Mouse (Mus musculus) midbrain, embryonic 11.5 days (tissue): ENCODE measurements around the gene Chst1. TPM values are rescaled to one million over a fixed set of nuclear protein-coding genes. Genes with fewer than 3 reads are reported as not detected.

Source experiments
- ATAC-seq: fragments of 200-750 bp; cut with Nextera tagmentation; 2 replicates; pipeline ENCODE4 v1.8.0; 2017; ENCODE audit warnings: moderate TSS enrichment, moderate library complexity; ENCODE audit not compliant: low FRiP score
- DNase-seq: peaks from one replicate; pipeline ENCODE4 v3.0.0; 2015; ENCODE audit warnings: low spot score; ENCODE audit errors: missing footprints
- H3K27ac ChIP-seq: fragments of 300-500 bp; sonication (generic); 2 replicates; pipeline ENCODE4 v1.5.1; 2014; ENCODE audit warnings: low read depth, low read length
- H3K27me3 ChIP-seq: fragments of 300-500 bp; sonication (generic); 2 replicates; pipeline ENCODE4 v1.6.1; 2014; ENCODE audit warnings: mild to moderate bottlenecking, low read length, moderate library complexity, mixed read lengths; ENCODE audit not compliant: control insufficient read depth, insufficient read depth
- H3K36me3 ChIP-seq: fragments of 300-500 bp; sonication (generic); 2 replicates; pipeline ENCODE4 v1.6.1; 2014; ENCODE audit warnings: mild to moderate bottlenecking, low read length, moderate library complexity, mixed read lengths; ENCODE audit not compliant: control insufficient read depth, insufficient read depth
- H3K4me1 ChIP-seq: fragments of 300-500 bp; sonication (generic); 2 replicates; pipeline ENCODE4 v1.6.1; 2014; ENCODE audit warnings: low read length; ENCODE audit not compliant: control insufficient read depth, insufficient read depth
- H3K4me2 ChIP-seq: fragments of 300-500 bp; sonication (generic); 2 replicates; pipeline ENCODE4 v1.6.1; 2014; ENCODE audit warnings: mild to moderate bottlenecking, moderate library complexity
- H3K4me3 ChIP-seq: fragments of 300-500 bp; sonication (generic); 2 replicates; pipeline ENCODE4 v1.5.1; 2014; ENCODE audit warnings: low read depth, low read length
- H3K9ac ChIP-seq: fragments of 300-500 bp; sonication (generic); 2 replicates; pipeline ENCODE4 v1.6.1; 2014; ENCODE audit warnings: low read length
- H3K9me3 ChIP-seq: fragments of 300-500 bp; sonication (generic); 2 replicates; pipeline ENCODE4 v1.6.1; 2016; ENCODE audit warnings: low read length; ENCODE audit not compliant: control insufficient read depth
- WGBS: fragments of 180-500 bp; shearing (Covaris S2); extraction: QIAGEN DNeasy Blood & Tissue Kit; methylation state at CpG from one replicate; pipeline ENCODE4 v1.1.7; 2014; 5-methylcytosine and 5-hydroxymethylcytosine counted together
- microRNA-seq: library from miRNA; unstranded; fragments of <30 nt; microRNA quantifications from one replicate; pipeline ENCODE4, GENCODE M21; 2017
- polyA plus RNA-seq: library from polyadenylated mRNA; unstranded; fragments of >200 nt; fragmentation: Nextera tagmentation; extraction: Ambion mirVana; gene quantifications from 2 replicates; pipeline ENCODE4 v1.2.1, GENCODE M21; 2014

Gene Chst1
- polyA plus RNA-seq, 1 experiment from 2014 or later, result 4.3 TPM

- Histone ChIP-seq H3K9ac (no peak overlapping the region), H3K4me3 (no peak overlapping the region), H3K36me3 (no peaks in the 10 kb centered on the region), H3K9me3 (no peaks in the 10 kb centered on the region), H3K27me3 (no peaks in the 10 kb centered on the region), H3K27ac (no peak overlapping the region), H3K4me2 (no peak overlapping the region), H3K4me1 (peaks cover 7% of the 10 kb centered on the region)
- no peak for ATAC-seq
- 79% methylated on average over 2 of the region's 2 CpGs for WGBS
- no peak for DNase-seq
Measured at GRCm38 (mm10) chr2:92657189-92657588, 57.7 kb downstream of the Chst1 start.

- Histone ChIP-seq H3K4me1 (peaks cover 7% of the 10 kb centered on the region), H3K9ac (no peak overlapping the region), H3K9me3 (no peaks in the 10 kb centered on the region), H3K27ac (no peak overlapping the region), H3K4me3 (no peak overlapping the region), H3K27me3 (no peaks in the 10 kb centered on the region), H3K36me3 (no peaks in the 10 kb centered on the region), H3K4me2 (no peak overlapping the region)
- peak; percentile 58; the same call in 1 of the 2 replicates for ATAC-seq
- WGBS, result 42% methylated on average over 1 of the region's 1 CpGs
- no peak for DNase-seq
Measured at GRCm38 (mm10) chr2:92658293-92659150, 59.0 kb downstream of the Chst1 start.

GRCm38 (mm10) chr2:92659491-92660035 is 60.1 kb downstream of the Chst1 start:
- no peak overlapping the region for H3K27ac ChIP-seq
- no peak overlapping the region for H3K4me2 ChIP-seq
- no peaks in the 10 kb centered on the region for H3K9me3 ChIP-seq
- DNase-seq, result no peak
- peaks cover 7% of the 10 kb centered on the region for H3K4me1 ChIP-seq
- no peak overlapping the region for H3K9ac ChIP-seq
- H3K27me3 ChIP-seq, result no peaks in the 10 kb centered on the region
- no peaks in the 10 kb centered on the region for H3K36me3 ChIP-seq
- WGBS, result 72% methylated on average over 7 of the region's 7 CpGs
- no peak for ATAC-seq
- no peak overlapping the region for H3K4me3 ChIP-seq

GRCm38 (mm10) chr2:92662534-92663068 is 63.1 kb downstream of the Chst1 start:
- Histone ChIP-seq H3K27ac (no peak overlapping the region), H3K4me3 (no peak overlapping the region), H3K9me3 (no peaks in the 10 kb centered on the region), H3K4me1 (peaks cover 7% of the 10 kb centered on the region), H3K36me3 (no peaks in the 10 kb centered on the region), H3K9ac (no peak overlapping the region), H3K4me2 (no peak overlapping the region), H3K27me3 (no peaks in the 10 kb centered on the region; the same call in 1 of the 2 replicates)
- 92% methylated on average over 6 of the region's 6 CpGs for WGBS
- no peak for ATAC-seq
- peak; percentile 56 for DNase-seq

Small RNA genes within 50 kb of the gene (microRNA-seq; reads per million reads assigned to microRNA genes)
- gene Mir7221 (not detected), gene Mir7222 (not detected)

Other genes starting within 250 kb of the Chst1 start
- 17.7 and 20.0 TPM in 2 replicates for gene Pex16, start 225.0 kb upstream of the Chst1 start, polyA plus RNA-seq
- 8.9 and 10.6 TPM in 2 replicates for gene Large2, start 224.8 kb upstream of the Chst1 start, polyA plus RNA-seq
- gene 1700029I15Rik, start 217.2 kb upstream of the Chst1 start, polyA plus RNA-seq, result 1.5 and 2.0 TPM in 2 replicates
- 34.5 and 37.1 TPM in 2 replicates for gene Mapk8ip1, start 198.4 kb upstream of the Chst1 start, polyA plus RNA-seq
- gene Cry2, start 165.7 kb upstream of the Chst1 start, polyA plus RNA-seq, result 20.5 and 21.9 TPM in 2 replicates
- gene Slc35c1, start 139.2 kb upstream of the Chst1 start, polyA plus RNA-seq, result 9.2 and 9.5 TPM in 2 replicates